Mouse (Mus musculus): ENCODE measurements at regions not wholly inside any gene's neighbourhood (a gene's known extent, or its start where the extent isn't known, plus 50 kb on each side); places are given as distances from the start of the nearest gene placed in this dataset.

GRCm38 (mm10) chr5:40901742-40902141, 806.2 kb downstream of the Rab28 start:
- no peak for DNase-seq

DNA sequence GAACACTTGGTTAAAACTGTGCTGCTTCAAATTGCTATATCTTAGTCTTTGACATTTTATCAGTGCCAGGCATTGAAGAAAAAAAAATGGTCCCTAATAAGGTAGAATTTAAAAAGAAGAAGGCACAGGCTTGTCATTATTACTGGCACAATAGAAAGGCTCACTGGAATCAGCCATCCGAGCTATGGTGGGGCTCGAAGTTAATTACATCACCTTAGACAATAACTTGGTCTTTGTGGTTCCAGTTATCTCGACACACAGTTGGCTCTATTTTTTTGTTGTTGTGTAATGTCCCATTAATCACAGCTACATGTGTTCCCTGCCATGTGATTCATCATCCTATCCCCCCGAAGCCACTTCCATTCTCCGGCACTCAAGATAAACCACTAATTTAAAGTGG, 825.1 kb downstream of the Rab28 start:
- DNase-seq, result peak; percentile 63

- DNase-seq, result no peak
These were observed 830.2 kb downstream of the Rab28 start for GRCm38 (mm10) chr5:40877756-40878155.

DNA sequence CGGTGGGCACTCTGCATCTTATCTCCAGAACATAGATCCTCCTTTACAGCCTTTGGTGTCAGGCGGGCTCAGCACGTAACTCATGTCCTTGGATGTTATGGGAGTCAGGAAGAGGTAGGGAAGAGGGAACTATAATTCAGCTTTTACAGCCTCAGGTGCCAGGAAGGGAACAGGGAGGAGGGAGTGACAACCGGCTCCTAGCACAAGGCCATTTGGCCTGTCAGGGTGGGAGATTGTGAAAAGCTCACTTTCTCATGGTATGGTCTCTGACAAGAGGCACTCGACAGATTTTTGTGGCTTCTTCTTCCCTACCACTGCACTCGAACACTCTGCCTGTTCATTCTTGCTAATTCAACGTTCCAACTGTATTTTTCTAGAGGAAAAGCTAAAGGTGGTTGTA, 845.6 kb downstream of the Rab28 start:
- peak; percentile 83 for DNase-seq

Data from heart, adult 11 months (tissue).